Mouse (Mus musculus) hindbrain, postnatal 0 days (tissue): ENCODE data around the gene Apbb2. TPM values are rescaled to one million over a fixed set of nuclear protein-coding genes. Genes with fewer than 3 reads are reported as not detected.

Experiments used
- ATAC-seq: fragments of 200-750 bp; cut with Nextera tagmentation; 2 replicates; pipeline ENCODE4 v1.8.0; 2017; ENCODE audit warnings: mild to moderate bottlenecking, moderate TSS enrichment, moderate library complexity
- DNase-seq: peaks from one replicate; pipeline ENCODE4 v3.0.0-alpha.2; 2015; ENCODE audit warnings: low spot score
- H3K27ac ChIP-seq: fragments of 300-500 bp; sonication (generic); 2 replicates; pipeline ENCODE4 v1.5.1; 2014; ENCODE audit warnings: mild to moderate bottlenecking
- H3K27me3 ChIP-seq: fragments of 300-500 bp; sonication (generic); 2 replicates; pipeline ENCODE4 v1.6.1; 2014; ENCODE audit warnings: low read length, mixed read lengths; ENCODE audit not compliant: insufficient read depth
- H3K36me3 ChIP-seq: fragments of 300-500 bp; sonication (generic); 2 replicates; pipeline ENCODE4 v1.6.1; 2014; ENCODE audit warnings: low read length, mixed read lengths; ENCODE audit not compliant: insufficient read depth
- H3K4me1 ChIP-seq: fragments of 300-500 bp; sonication (generic); 2 replicates; pipeline ENCODE4 v1.6.1; 2014; ENCODE audit warnings: antibody characterized with exemption, low read length, mixed read lengths; ENCODE audit not compliant: insufficient read depth
- H3K4me2 ChIP-seq: fragments of 300-500 bp; sonication (generic); 2 replicates; pipeline ENCODE4 v1.6.1; 2014; ENCODE audit warnings: low read depth, mild to moderate bottlenecking, low read length, moderate library complexity, mixed read lengths
- H3K4me3 ChIP-seq: fragments of 300-500 bp; sonication (generic); 2 replicates; pipeline ENCODE4 v1.5.1; 2014; ENCODE audit warnings: low read length
- H3K9ac ChIP-seq: fragments of 300-500 bp; sonication (generic); replicated peaks from 2 replicates; pipeline ENCODE4 v1.6.1; 2014; ENCODE audit warnings: mild to moderate bottlenecking, low read length, moderate library complexity, mixed read lengths
- H3K9me3 ChIP-seq: fragments of 300-500 bp; sonication (generic); 2 replicates; pipeline ENCODE4 v1.6.1; 2016; ENCODE audit warnings: low read length, mixed read lengths
- CTCF ChIP-seq: IDR thresholded peaks from 2 replicates; pipeline ENCODE4 v1.5.1; 2016; ENCODE audit warnings: antibody characterized with exemption, control low read depth, low read depth
- WGBS: fragments of 180-500 bp; shearing (Covaris S2); extraction: QIAGEN DNeasy Blood & Tissue Kit; methylation state at CpG from one replicate; pipeline ENCODE4 v1.1.7; 2014; 5-methylcytosine and 5-hydroxymethylcytosine counted together
- polyA plus RNA-seq: library from polyadenylated mRNA; unstranded; fragments of >200 nt; fragmentation: Nextera tagmentation; extraction: Ambion mirVana; gene quantifications from 2 replicates; pipeline ENCODE4 v1.2.1, GENCODE M21; 2015
- total RNA-seq: library from RNA; depleted of rRNA; stranded (reverse); fragments of >200 nt; gene quantifications from 2 replicates; pipeline ENCODE4 v1.2.3, GENCODE M21; 2014; rRNA removed

Apbb2 gene
- 66.0 and 76.9 TPM in 2 replicates for total RNA-seq
- 67.9 and 72.1 TPM in 2 replicates for polyA plus RNA-seq

GRCm38 (mm10) chr5:66618597-66618996 lies at the start of gene Apbb2:
TSS of gene Apbb2 (minus strand) at chr5:66618784.
- H3K27ac ChIP-seq = peak within 1 kb of the TSS; percentile 95
- ATAC-seq = peak; percentile 96
- peak; percentile 63 for TF ChIP-seq CTCF
- H3K27me3 ChIP-seq = no peaks in the 10 kb centered on the region
- no peaks in the 10 kb centered on the region for H3K36me3 ChIP-seq
- peaks cover 3% of the 10 kb centered on the region; the same call in 1 of the 2 replicates for H3K4me1 ChIP-seq
- H3K9ac ChIP-seq = peak within 1 kb of the TSS; percentile 94
- H3K4me3 ChIP-seq = peak within 1 kb of the TSS; percentile 81
- WGBS = under 1% methylated on average over 36 of the region's 39 CpGs
- H3K9me3 ChIP-seq = no peaks in the 10 kb centered on the region
- peak; percentile 97 for DNase-seq
- peak within 1 kb of the TSS; percentile 91 for H3K4me2 ChIP-seq

GRCm38 (mm10) chr5:66654220-66654619 lies 35.6 kb upstream of the Apbb2 start:
- H3K36me3 ChIP-seq = no peaks in the 10 kb centered on the region
- H3K4me2 ChIP-seq = no peak overlapping the region
- no peak overlapping the region for H3K9ac ChIP-seq
- H3K27ac ChIP-seq = no peak overlapping the region
- peak; percentile 56 for DNase-seq
- H3K9me3 ChIP-seq = no peaks in the 10 kb centered on the region
- H3K27me3 ChIP-seq = no peaks in the 10 kb centered on the region
- 0 out of 2 replicates have a peak, but pooled peaks have one; percentile 35 for ATAC-seq
- WGBS = 25% methylated on average over 5 of the region's 5 CpGs
- no peak for TF ChIP-seq CTCF
- no peak overlapping the region for H3K4me3 ChIP-seq
- no peaks in the 10 kb centered on the region for H3K4me1 ChIP-seq

GRCm38 (mm10) chr5:66647504-66647903 lies 28.9 kb upstream of the Apbb2 start:
- no peaks in the 10 kb centered on the region for H3K4me1 ChIP-seq
- WGBS = 59% methylated on average over 7 of the region's 7 CpGs
- no peak for ATAC-seq
- no peak overlapping the region for H3K4me3 ChIP-seq
- no peak for TF ChIP-seq CTCF
- no peak for DNase-seq
- H3K27ac ChIP-seq = no peak overlapping the region
- H3K9ac ChIP-seq = no peak overlapping the region
- no peak overlapping the region for H3K4me2 ChIP-seq
- H3K9me3 ChIP-seq = no peaks in the 10 kb centered on the region
- H3K27me3 ChIP-seq = no peaks in the 10 kb centered on the region
- no peaks in the 10 kb centered on the region for H3K36me3 ChIP-seq

GRCm38 (mm10) chr5:66643260-66643659 lies 24.7 kb upstream of the Apbb2 start:
- no peak overlapping the region for H3K9ac ChIP-seq
- H3K4me1 ChIP-seq = no peaks in the 10 kb centered on the region
- TF ChIP-seq CTCF = no peak
- no peaks in the 10 kb centered on the region for H3K9me3 ChIP-seq
- H3K27ac ChIP-seq = no peak overlapping the region
- 81% methylated on average over 5 of the region's 5 CpGs for WGBS
- DNase-seq (no peak), ATAC-seq (no peak)
- no peaks in the 10 kb centered on the region for H3K27me3 ChIP-seq
- H3K36me3 ChIP-seq = no peaks in the 10 kb centered on the region
- no peak overlapping the region for H3K4me2 ChIP-seq
- H3K4me3 ChIP-seq = no peak overlapping the region

- Histone ChIP-seq H3K4me2 (no peak overlapping the region), H3K4me1 (no peaks in the 10 kb centered on the region), H3K36me3 (no peaks in the 10 kb centered on the region), H3K9me3 (no peaks in the 10 kb centered on the region), H3K4me3 (no peak overlapping the region), H3K27ac (no peak overlapping the region), H3K9ac (no peak overlapping the region), H3K27me3 (no peaks in the 10 kb centered on the region)
- no peak for ATAC-seq
- 96% methylated on average over 4 of the region's 4 CpGs for WGBS
- DNase-seq = no peak
- TF ChIP-seq CTCF = no peak
Measured at GRCm38 (mm10) chr5:66642156-66642555, 23.6 kb upstream of the Apbb2 start.

GRCm38 (mm10) chr5:66635459-66636079 lies 17.0 kb upstream of the Apbb2 start:
- no peaks in the 10 kb centered on the region for H3K9me3 ChIP-seq
- 26% methylated on average over 10 of the region's 10 CpGs for WGBS
- no peaks in the 10 kb centered on the region for H3K4me1 ChIP-seq
- no peak for ATAC-seq
- no peak overlapping the region for H3K4me2 ChIP-seq
- peak; percentile 16 for DNase-seq
- no peak overlapping the region for H3K4me3 ChIP-seq
- no peaks in the 10 kb centered on the region for H3K36me3 ChIP-seq
- no peaks in the 10 kb centered on the region for H3K27me3 ChIP-seq
- no peak overlapping the region for H3K27ac ChIP-seq
- H3K9ac ChIP-seq = no peak overlapping the region
- no peak for TF ChIP-seq CTCF

GRCm38 (mm10) chr5:66627805-66628204 lies 9.2 kb upstream of the Apbb2 start:
- Histone ChIP-seq H3K9me3 (no peaks in the 10 kb centered on the region), H3K36me3 (no peaks in the 10 kb centered on the region), H3K4me3 (no peak overlapping the region), H3K27ac (no peak overlapping the region), H3K27me3 (no peaks in the 10 kb centered on the region), H3K4me1 (no peaks in the 10 kb centered on the region), H3K9ac (no peak overlapping the region), H3K4me2 (no peak overlapping the region)
- ATAC-seq (no peak; the same call in 1 of the 2 replicates), DNase-seq (peak; percentile 26)
- TF ChIP-seq CTCF = no peak
- WGBS = 41% methylated on average over 7 of the region's 7 CpGs
